Mouse (Mus musculus) cerebellum, adult 18-20 months (tissue): ENCODE results near the gene Setd2.

Experiments
- DNase-seq, 2 experiments: peaks; one replicate each; pipeline ENCODE4 v3.0.0; 2021

Gene Setd2

DNA sequence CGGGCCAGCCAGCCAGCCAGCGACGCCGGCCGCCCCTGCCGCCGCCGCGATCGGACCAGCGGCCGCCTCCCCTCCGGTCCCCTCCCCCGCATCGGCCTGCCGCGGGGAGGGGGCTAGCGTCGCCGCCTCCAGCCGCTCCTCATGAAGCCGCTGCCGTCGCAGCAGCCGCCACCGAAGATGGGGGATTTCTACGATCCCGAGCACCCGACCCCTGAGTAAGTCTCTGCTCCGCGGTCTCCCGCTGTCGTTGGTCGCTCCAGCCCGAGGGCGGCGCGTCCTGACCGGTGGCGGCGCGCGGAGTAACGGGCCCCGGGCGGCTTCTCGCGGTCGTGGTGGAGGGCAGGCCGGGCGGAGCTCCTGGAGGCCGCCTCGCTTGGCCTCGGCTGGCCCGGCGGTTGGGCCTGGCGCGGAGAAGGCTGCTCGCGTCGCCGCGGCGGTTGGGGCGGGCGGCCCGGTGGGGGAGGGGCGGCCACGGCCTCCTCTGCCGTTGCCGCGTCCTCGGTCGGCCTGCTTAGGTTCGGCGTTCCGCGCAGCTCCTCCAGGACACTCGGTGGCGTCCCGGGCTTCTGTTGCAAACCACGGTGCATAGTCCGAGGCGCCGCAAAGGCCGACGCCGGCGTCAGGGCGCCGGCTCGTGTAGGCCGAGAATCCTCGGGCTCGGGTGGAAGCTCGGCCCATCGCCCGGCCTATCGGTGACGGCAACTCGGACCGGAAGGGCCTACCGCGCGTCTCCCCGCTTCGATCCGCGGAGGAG is at the start of gene Setd2:
Setd2 (plus strand) TSS at position 60 of the 754 bp plus-strand sequence.
- peak; percentile 66 to 83 for DNase-seq

DNA sequence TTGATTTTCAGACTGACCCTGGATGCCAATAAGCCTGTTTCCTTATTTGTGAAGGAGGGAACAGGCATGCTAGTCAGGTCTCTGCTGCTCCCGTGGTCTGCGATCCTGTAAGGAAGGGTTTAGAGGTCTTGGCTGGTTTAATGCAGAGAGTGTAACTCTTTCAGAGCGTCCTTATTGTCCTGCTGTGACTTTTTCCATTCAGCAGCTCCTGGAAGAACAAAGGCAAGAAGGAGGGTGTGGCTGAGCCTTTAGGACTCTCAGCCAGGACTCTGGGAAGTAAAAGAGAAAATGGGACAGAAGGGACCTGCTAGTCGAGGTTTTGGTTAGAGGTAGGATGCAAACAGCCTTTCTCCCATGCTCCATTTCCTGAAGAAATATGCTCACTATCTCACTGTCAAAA is 43.6 kb upstream of the Setd2 start:
- DNase-seq: no peak

DNA sequence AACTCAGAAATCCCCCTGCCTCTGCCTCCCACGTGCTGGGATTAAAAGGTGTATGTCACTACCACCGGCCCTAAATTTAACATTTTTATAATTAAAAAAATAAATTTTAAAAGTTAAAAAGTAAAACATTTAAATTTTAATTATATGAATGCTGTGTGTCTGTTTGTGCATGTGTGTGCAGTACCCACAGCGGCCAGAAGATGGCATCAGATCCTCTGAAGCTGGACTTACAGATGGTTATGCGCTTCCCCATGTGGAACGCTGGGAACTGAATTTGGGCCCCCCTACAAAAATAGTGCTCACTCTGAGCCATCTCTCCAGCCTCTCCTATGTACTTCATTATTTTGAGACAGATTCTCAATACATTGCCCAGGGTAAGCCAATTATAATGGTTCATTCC is 41.5 kb upstream of the Setd2 start:
- DNase-seq: no peak

DNA sequence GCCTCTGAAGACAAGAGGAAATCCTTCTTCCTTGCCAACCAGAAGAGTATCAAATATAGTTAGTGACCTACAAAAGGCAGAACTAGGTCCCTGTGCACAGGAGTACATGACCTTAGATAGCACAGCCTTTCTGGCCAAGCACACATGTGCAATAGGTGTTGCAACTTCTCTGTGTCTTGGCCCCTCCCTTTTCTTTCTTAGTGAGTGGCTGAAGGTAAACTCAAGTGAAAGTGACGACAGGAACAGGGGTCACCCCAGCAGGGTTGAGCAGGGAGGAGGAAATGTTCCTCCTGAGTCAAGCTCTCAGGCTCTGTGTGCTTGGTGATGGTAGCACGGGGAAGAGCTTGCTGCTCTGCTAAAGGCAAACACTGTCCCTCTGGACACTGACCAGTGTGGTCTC is 6.7 kb upstream of the Setd2 start:
- DNase-seq: no peak

DNA sequence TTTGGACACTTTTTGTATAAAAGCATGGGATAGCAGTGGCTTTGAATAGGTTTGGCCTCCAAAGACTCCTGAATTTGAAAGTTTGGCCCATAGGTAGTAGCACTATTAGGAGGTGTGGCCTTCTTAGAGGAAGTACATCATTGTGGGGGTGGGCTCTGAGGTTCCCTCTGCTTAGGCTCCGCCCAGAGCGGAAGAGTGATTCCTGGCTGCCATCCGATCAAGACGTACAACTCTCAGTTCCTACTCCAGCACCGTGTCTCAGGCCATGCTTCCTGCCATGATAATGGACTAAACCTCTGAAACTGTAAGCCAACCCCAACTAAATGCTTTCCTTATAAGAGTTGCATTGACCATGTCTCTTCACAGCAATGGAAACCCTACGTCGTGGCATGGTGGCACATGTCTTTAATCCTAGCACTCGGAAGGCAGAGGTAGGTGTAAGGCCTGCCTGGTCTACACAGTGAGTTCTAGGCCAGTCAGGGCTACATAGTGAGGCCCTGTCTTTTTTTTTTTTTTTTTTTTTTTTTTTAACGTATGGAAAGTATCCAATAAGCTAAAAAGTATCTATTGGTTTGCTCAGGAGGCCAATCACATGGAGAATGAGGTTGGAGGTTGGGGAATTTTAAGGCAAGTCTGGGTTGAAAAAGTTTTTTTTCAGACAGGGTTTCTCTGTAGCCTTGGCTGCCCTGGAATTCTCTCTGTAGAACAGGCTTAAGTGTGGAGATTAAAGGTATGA is 3.2 kb upstream of the Setd2 start:
- no peak for DNase-seq

DNA sequence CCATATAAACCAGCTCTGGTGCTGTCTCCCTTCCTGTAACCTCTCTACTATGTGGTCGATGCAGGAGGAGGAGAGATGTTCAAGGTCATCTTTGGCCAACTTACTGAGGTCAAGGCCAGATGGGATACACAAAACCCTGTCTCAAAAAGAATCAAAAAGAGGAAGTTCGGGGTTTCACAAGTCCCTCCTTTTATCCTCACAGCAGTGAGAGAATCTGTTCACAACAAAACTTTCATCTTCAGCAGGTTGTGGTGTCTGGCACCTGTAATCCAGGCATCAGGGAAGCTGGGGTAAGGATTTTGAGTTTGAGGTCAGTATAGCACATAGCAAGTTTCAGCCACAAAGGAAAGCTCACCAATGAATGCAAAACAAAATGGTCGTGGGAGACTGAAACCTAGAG is 1.7 kb upstream of the Setd2 start:
- no peak for DNase-seq

DNA sequence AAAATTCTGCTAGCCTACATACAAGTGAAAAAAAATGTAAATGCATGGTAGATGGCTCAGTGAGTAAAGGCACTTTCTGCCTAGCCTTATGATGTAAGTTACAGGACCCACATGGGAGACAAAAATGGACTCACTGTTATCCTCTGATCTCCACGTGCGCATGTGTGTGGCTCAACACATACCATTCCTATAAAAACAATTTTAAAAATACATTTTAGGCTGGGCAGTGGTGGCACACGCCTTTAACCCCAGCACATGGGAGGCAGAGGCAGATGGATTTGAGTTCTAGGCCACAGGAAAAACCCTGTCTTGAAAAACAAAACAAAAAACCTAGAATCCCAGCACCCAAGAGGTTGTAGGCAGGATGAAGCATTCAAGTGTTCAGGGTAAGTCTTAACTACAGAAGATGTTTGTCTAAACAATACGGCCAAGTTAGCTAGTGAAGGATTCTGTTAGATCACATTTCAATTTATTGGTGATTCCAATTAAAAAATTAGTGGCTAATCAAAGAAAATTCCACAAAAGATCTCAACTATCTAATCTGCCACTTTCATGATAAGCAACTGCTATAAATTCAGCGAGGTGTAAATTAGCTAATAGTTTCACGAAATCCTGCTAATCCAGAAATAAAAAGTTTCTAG is 1.1 kb upstream of the Setd2 start:
- DNase-seq: no peak

DNA sequence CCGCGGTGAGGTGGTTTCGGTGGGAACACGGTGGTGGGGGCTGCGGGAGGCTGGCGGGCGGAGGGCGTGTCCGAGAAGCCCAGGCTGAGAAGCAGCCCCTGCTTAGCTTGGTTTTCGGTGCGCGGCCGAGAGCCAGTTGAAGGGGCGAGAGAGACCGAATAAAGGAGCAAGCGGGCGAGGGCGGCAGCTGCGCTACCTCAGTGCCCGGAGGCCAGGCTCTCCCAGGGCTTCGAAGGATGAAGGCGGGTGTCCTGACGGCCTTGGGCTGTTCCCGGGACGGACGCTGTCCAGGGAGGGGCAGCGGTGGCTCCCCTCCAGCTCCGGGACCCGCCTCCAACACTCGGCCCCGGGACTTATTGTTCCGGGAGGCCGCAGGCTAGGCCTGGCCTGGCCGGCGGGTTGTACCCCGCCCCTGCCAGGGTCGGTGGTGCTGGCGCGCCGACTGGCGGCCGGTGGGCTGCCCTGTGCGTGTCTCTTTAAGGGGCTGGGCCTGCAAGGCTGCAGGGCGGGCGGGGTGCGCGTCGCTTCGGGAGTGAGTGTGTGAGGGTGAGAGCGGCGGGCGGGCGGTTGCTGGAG is 395 bp upstream of the Setd2 start:
- DNase-seq: peak; percentile 94 to 96

DNA sequence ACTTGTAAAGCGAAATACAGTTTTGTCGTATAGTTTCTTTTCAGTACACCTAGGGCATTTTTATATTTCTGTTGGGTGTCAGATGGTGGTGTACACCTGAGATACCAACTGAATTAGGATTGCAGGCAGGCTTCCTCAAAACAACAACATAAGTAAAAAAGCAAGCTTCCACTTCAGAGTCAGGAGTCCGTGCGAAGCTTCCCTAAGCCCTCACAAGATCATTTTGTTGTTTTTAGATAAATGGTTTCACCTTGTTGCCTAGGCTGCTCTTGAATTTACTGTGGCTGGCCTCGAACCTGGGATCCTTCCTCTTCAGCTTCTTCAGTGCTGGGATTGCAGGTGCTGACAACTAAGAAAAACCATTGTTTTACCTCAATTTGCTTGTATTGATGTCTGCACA is 1.2 kb downstream of the Setd2 start:
- DNase-seq: no peak

DNA sequence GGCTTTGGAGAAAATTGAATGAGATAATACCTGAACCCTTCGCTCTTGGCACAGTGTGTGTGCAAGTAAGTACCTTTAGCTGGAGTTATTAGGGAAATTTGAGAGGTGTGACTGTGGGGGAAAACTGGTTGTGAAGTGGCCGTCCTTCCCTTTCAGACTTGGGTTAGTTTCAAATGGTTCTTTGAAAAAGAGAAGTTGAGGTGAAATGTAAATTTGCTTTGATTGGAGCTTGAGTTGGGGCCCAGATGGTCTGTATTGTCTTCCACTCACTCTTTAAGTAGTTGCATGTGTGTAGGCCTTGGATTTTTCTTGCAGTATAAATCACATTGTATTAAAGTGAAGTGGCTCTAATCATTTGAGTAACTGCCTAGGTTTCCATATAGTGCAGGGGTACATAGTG is 2.7 kb downstream of the Setd2 start:
- DNase-seq: no peak

DNA sequence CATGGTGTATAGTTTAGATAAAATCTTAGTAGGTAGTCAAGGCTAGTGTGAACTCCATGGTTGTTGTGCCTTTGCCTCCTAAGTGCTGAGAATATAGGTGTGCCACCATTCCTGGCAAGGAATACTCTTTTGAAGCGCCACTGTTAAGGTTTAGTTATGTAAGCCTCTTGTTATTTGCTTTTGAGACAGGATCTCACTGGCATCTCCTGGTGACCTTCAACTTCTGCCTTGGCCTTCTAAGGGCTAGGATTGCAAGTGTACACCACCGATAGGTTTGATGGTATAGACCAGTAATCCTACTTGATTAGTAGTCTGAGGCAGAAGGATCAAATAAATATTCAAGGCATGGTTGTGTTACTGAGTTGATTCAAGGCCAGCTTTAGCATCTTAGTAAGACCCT is 4.2 kb downstream of the Setd2 start:
- no peak for DNase-seq

DNA sequence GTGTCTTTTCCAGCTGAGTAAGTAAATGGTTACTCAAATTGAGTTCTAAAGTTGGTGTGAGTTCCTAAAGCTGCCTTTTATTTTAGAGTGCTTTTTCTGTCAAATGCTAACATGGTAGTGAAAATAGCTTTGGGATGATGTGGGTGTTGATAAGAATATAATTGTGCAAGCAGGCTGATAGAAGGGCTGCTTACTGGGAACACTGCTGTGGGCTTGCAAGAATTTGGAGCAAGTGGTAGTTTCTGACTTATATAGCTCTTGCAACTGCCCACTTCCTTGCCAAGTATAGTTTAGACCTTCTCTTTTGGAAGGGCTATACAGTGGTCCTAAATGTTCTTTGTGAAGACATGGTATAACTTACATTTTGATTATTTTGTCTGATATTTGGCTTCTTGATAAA is 6.1 kb downstream of the Setd2 start:
- DNase-seq: no peak

DNA sequence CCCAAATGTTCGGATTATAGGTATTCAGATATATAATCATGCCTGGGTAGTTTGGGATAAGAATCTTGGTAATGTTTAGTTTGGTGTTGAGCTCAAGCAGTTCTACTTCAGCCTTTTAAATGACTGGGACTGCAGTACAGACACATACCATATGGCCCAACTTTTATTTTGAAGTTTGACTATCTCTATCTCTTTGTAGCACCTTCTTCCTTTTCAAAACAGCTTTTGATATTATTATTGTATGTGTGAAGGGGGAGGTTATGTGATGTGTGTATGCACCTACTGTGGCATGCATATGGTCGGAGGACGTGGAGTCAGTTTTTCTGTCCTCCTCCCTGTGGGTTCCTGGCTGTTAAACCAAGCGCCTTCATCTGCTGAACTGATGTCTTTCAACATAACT is 9.6 kb downstream of the Setd2 start:
- DNase-seq: no peak

DNA sequence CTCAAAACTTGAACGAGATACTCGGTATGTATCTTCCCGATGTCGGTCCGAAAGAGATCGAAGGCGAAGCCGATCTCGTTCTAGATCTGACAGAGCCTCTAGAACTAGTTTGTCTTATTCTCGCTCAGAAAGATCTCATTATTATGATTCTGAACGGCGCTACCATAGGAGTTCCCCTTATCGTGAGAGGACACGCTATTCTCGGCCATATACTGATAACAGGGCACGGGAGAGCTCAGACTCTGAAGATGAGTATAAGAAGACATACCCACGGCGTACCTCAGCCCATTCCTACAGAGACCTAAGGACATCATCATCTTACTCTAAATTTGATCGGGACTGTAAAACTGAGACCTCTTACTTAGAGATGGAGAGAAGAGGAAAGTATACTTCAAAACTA is 15.9 kb downstream of the Setd2 start:
- DNase-seq: no peak

DNA sequence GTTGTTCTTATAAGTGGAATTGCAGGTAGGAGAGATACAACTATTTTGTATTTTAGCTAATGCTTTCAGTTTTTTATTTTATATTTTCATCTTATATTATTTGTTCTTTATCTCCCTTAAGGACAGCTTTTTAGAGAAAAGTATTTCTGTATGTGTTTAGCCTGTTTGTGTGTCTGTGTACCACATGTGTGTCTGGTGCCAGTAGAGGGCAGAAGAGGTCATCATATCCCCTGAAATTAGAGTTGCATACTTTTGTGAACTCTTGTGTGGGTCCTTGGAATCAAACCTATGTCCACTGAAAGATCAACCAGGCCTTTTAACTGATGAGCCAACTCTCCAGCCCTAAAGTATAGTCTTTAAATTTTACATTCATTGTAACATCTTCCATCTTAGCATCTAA is 35.9 kb downstream of the Setd2 start:
- DNase-seq: no peak

DNA sequence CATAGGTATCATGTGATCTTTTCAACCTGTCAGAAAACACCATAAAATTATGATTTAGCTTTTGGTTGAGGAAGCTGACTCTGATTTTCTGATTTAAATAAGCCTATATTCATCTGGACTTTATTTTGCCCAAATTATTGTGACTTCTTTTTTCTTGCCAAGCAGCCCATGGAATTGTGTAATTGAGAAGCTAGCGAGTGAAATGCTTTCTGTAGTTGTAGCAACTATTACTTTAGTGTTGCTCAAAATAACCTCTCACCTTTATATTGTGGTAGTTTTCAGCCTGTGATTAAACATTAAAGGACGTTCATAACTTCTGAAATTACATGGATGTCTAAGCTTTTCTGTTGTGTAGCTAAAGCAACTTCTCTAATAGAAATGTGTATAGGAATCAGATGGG is 49.8 kb downstream of the Setd2 start:
- no peak for DNase-seq

DNA sequence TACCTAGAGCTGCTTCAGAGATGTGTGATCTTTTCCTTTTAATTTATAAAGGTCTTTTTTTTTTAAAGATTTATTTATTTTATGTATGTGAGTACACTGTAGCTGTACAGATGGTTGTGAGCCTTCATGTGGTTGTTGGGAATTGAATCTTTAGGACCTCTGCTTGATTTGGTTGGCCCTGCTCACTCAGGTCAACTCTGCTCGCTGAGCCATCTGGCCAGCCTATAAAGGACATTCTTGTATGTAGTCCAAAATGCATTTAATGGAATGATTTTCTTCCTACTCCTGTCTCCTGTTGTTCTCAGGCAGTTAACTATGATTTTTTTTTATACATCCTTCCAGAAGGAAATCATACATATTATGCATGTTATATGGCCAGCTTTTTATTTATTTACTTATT is 51.1 kb downstream of the Setd2 start:
- DNase-seq: peak; percentile 39 to 57

DNA sequence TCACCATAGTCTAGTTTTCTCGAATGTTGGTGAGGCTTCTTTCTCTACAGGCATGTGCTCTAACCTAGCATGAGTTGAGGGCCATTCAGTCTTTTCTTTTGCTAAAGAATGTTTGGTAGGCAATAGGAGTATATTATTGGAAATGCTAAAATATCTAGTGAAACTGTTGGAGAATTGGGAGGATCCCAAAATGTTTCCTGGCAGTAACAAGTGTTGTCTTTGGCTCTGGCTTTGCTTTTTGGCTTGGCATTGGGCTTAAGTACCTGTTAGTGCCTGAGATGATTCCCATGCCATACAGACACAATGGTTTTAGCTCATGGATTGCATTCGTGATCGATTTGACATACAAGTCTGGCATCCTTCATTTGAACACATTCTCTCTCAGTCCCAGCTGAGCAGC is 79.1 kb downstream of the Setd2 start:
- no peak for DNase-seq

DNA sequence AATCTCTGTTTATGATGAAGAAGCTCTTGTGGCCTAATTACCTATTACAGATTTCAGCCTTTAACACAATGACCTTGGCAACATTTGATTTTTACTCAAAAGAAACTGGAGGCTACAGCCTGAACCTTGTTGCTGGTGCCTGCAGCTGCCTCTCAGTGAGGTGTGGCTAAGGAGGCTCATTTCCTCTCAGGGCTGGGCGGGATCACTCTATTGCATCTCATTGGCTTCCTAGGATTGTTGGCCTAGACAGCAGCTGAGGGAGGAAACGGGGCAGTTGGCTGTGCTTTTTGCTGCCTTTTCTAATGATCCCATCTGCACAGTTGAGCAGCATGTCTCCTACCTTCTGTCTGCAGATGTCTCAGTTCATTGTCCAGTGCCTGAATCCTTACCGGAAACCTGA is 84.7 kb downstream of the Setd2 start:
- no peak for DNase-seq

DNA sequence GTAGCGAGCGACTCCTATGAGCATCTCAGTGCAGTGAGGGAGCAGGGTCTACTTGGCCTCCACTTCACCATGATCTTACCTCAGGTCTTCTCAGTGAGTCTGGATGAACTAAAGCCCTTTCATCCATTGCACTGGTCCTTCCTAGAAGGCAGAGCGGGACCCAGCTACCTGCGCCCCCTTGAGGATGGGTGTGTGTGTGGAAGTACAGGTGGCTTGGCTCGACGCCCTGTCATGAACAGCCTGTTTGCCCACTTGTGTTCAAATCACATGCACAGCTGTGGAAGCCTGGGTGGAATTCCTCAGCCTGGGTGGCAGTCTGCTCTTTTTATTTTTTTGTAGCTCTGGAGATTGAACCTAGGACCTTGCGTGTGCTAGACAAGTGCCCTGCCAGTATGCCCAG is 87.8 kb downstream of the Setd2 start:
- DNase-seq: no peak

DNA sequence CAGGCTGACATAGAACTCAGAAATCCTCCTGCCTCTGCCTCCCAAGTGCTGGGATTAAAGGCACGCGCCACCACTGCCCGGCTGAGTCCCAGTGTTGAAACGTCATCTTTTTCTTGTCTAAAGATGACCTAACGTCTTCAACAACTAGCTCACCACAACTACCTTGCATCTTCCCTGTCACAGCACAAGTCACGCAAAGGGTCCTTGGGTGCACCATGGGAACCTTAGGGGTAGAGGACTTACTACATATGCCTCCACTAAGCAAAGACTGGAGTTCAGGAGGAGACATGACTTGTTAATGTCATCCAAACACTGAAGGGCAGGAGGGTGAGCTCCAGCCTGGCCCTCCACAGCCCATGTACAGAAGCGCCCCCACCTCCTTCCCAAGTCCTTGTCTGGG is 88.3 kb downstream of the Setd2 start:
- no peak for DNase-seq

DNA sequence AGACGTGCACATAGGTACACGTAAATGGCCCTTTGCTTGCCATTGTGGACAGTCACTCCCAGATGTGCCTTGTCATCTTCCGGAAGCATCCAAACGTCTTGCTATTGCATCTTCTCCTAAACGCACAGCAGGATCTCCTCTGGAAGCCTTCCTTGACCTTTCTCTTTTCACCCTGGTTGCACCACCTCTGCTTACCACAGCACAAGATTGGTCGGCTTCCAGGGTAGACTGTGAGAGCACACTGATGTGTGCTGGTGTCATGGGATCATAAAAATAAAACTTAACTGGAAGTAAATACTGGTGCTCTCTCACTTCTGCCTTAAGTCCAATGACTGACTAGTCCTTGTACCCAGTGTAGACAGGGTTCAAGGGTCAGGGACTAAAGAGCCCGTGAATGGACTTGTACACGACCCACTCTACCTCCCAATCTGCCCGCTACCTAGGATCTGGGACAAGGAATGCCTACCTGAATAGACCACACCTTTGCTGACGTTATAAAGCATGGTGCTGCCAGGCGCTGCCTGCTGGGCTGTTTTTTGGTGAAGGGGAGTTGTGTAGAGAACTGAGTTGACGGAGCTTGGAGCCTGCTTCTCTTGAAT is 90.3 kb downstream of the Setd2 start:
- DNase-seq: no peak

DNA sequence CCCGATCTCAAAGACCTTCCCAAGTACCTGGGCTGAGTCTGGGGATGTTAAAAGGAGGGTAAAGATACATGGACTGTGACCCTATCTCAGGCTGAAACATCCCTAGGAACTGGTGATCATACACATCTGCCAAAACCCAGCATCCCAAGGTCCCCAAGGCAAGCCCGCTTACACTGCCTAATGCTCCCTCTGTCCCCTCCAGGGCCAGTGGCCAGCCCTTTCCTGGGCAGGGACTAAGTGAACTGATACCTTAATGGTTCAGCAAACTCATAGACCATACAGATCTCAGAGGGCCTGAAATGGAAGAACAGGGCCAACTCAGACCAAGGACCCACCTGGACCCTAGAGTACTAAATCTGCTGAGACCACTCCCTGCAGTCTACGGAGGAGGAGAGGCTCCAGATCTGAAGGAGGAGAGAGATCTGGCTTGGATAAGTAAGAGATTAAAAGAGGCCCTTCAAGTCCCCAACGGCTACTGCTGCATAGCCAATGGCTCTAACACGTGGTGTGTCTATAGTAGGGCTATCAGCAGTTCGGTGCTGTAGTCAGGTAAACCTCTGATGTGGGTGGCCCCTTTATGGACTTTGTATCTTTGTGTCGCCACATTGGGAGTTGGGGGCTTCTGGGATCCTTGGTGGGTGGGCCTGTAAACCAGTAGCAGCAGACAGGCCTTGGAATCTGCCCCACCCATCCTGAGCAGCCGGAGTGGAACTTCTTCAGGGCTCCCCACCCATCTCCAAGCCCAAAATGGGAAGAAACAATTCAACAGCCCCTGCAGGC is 91.2 kb downstream of the Setd2 start:
- DNase-seq: no peak
